Mouse (Mus musculus) cerebellum, adult 2 months (tissue): ENCODE data around the gene Ece1.

ENCODE experiments used
- CTCF ChIP-seq: fragments of 200-500 bp; IDR thresholded peaks from 2 replicates; pipeline ENCODE4 v1.5.1; 2011; ENCODE audit warnings: low read depth, mild to moderate bottlenecking, control low read depth, low read length, moderate library complexity, borderline replicate concordance; ENCODE audit not compliant: insufficient read depth
- POLR2A ChIP-seq: fragments of 200-500 bp; IDR thresholded peaks from 2 replicates; pipeline ENCODE4 v1.6.1; 2011; ENCODE audit warnings: low read length, control low read depth, borderline replicate concordance; ENCODE audit not compliant: insufficient read depth

DNA sequence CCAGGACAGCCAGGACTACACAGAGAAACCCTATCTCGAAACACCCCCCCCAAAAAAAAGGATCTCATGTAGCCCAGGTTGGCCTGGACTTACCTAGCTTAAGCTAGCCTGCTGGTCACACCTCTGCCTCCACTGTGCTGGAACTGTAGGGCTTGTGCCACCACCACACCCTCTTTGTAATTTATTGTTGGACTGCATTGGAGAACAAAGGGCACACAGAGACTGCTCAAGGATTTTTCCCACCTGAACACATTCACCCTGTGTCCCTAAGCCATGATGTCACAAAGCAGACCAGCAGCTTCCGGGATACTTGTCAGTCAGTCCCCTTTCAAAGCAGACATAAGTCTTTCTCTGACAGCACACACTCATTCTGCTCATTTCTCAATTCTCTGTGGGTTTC, 3.7 kb upstream of the Ece1 start:
- TF ChIP-seq POLR2A (no peak), CTCF (no peak)
